Mouse (Mus musculus) ES-E14 (cell line): ENCODE measurements around the gene Dock10.

Experiments
- CHD2 ChIP-seq: IDR thresholded peaks from 2 replicates; pipeline ENCODE4 v1.6.1; 2014; ENCODE audit warnings: mild to moderate bottlenecking, low read depth, low read length, inconsistent platforms
- HCFC1 ChIP-seq: IDR thresholded peaks from 2 replicates; pipeline ENCODE4 v1.6.1; 2012; ENCODE audit warnings: low read length, inconsistent platforms, borderline replicate concordance; ENCODE audit not compliant: insufficient read depth

- TF ChIP-seq HCFC1 (no peak), CHD2 (no peak)
These were observed 102.5 kb downstream of the Dock10 start for GRCm38 (mm10) chr1:80655854-80656253.
